Mouse (Mus musculus): ENCODE results near the gene Serpina1e. TPM values are rescaled to one million over a fixed set of nuclear protein-coding genes. Genes with fewer than 3 reads are reported as not detected.

The Serpina1e gene
- 582 and 639 TPM in 2 replicates for polyA plus RNA-seq (2015; fragmentation: Nextera tagmentation; extraction: Ambion mirVana)

DNA sequence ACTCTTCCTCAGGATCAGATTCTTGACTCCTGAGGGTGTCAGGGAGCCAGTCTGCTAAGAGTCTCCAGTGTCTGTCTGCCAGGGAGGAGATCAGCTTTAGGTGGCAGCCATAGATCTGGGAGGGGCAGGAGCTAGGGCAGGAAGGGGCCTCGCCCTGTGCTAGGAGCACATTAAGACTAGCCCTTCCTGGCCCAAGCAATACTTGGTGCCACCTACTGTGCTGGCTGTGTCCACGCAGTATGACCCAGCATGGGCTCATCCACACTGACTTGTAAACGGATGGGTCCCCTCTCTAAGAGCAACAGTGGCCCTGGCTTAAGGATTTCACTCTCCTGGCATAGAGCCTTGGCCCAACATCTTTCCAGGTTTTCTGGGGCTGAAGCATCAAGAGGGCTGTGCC lies at the start of gene Serpina1e:
Gene Serpina1e (minus strand): TSS at position 178 of the 400 bp plus-strand sequence.
- no peak within 1 kb of the TSS for H3K27ac ChIP-seq (ENCODE audit: low read length)
- 55% methylated on average over 3 of the region's 3 CpGs for WGBS (ENCODE audit: insufficient replicate concordance)
- no peaks in the 10 kb centered on the region for H3K27me3 ChIP-seq (ENCODE audit: control insufficient read depth, insufficient read depth, low read depth, low read length)
- H3K36me3 ChIP-seq (ENCODE audit: control insufficient read depth, insufficient read depth): no peaks in the 10 kb centered on the region
- no peak within 1 kb of the TSS for H3K4me3 ChIP-seq (ENCODE audit: low read depth, low read length)
- ATAC-seq (ENCODE audit: low read depth): no peak
- H3K9me3 ChIP-seq (replicated peaks; ENCODE audit: control insufficient read depth, low read length): no peaks in the 10 kb centered on the region
- H3K4me1 ChIP-seq (ENCODE audit: control insufficient read depth, low read depth, low read length): no peaks in the 10 kb centered on the region; the same call in 1 of the 2 replicates
- no peak within 1 kb of the TSS for H3K4me2 ChIP-seq (ENCODE audit: low read depth, low read length)
- no peak within 1 kb of the TSS for H3K9ac ChIP-seq (ENCODE audit: low read depth, low read length)

DNA sequence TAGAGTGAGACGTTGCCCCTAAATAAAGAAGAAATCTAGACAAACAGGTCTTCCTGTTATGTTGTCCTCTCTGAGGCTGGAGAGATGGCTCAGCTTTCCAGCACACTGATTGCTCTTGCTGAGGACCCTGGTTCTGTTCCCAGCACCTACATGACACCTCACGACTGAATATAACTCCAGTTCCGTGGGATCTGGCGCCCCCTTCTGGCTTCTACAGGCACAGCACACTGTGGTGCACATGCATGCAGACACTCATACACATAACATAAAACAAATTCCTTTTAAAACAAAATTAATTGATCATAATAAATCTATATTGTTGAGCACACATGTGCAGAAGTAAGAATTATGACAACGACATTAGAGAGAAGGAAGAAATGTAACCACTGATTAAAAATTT lies 45.9 kb upstream of the Serpina1e start:
- Histone ChIP-seq H3K36me3 (ENCODE audit: control insufficient read depth, insufficient read depth) (no peaks in the 10 kb centered on the region), H3K9ac (ENCODE audit: low read depth, low read length) (no peak overlapping the region), H3K27me3 (ENCODE audit: control insufficient read depth, insufficient read depth, low read depth, low read length) (no peaks in the 10 kb centered on the region), H3K9me3 (replicated peaks; ENCODE audit: control insufficient read depth, low read length) (no peaks in the 10 kb centered on the region), H3K27ac (ENCODE audit: low read length) (no peak overlapping the region), H3K4me2 (ENCODE audit: low read depth, low read length) (no peak overlapping the region), H3K4me1 (ENCODE audit: control insufficient read depth, low read depth, low read length) (peaks cover 4% of the 10 kb centered on the region; the same call in 1 of the 2 replicates), H3K4me3 (ENCODE audit: low read depth, low read length) (no peak overlapping the region)
- no peak for ATAC-seq (ENCODE audit: low read depth)
- 61% methylated on average over 5 of the region's 5 CpGs for WGBS (ENCODE audit: insufficient replicate concordance)

DNA sequence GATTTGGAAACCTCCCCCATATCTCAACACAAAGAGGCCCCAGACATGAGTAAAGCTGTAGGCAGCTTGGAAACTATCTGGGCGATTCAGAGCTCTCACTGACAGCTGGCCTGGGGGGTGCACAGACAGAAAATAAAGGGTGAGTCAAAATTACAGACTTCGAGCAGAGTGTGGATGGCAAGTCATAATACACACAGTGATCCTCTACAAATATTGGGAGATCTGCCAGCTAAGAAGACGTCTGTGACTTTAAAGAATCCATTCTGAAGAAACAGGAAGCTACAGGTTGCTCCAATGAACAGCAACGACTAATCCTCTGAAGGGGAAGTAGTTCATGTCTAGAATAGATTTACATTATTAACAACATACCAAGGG lies 44.5 kb upstream of the Serpina1e start:
- no peaks in the 10 kb centered on the region for H3K27me3 ChIP-seq (ENCODE audit: control insufficient read depth, insufficient read depth, low read depth, low read length)
- H3K4me2 ChIP-seq (ENCODE audit: low read depth, low read length): no peak overlapping the region
- no peak overlapping the region for H3K9ac ChIP-seq (ENCODE audit: low read depth, low read length)
- ATAC-seq (ENCODE audit: low read depth): no peak
- H3K27ac ChIP-seq (ENCODE audit: low read length): no peak overlapping the region
- no peaks in the 10 kb centered on the region for H3K9me3 ChIP-seq (replicated peaks; ENCODE audit: control insufficient read depth, low read length)
- H3K4me1 ChIP-seq (ENCODE audit: control insufficient read depth, low read depth, low read length): peaks cover 4% of the 10 kb centered on the region; the same call in 1 of the 2 replicates
- H3K4me3 ChIP-seq (ENCODE audit: low read depth, low read length): no peak overlapping the region
- 32% methylated on average over 4 of the region's 4 CpGs for WGBS (ENCODE audit: insufficient replicate concordance)
- no peaks in the 10 kb centered on the region for H3K36me3 ChIP-seq (ENCODE audit: control insufficient read depth, insufficient read depth)

GRCm38 (mm10) chr12:104002569-104003237 lies 43.9 kb upstream of the Serpina1e start:
- 49% methylated on average over 10 of the region's 10 CpGs for WGBS (ENCODE audit: insufficient replicate concordance)
- Histone ChIP-seq H3K4me1 (ENCODE audit: control insufficient read depth, low read depth, low read length) (peaks cover 4% of the 10 kb centered on the region; the same call in 1 of the 2 replicates), H3K4me3 (ENCODE audit: low read depth, low read length) (no peak overlapping the region), H3K4me2 (ENCODE audit: low read depth, low read length) (no peak overlapping the region), H3K27ac (ENCODE audit: low read length) (no peak overlapping the region), H3K9me3 (replicated peaks; ENCODE audit: control insufficient read depth, low read length) (no peaks in the 10 kb centered on the region), H3K27me3 (ENCODE audit: control insufficient read depth, insufficient read depth, low read depth, low read length) (no peaks in the 10 kb centered on the region), H3K36me3 (ENCODE audit: control insufficient read depth, insufficient read depth) (no peaks in the 10 kb centered on the region), H3K9ac (ENCODE audit: low read depth, low read length) (no peak overlapping the region)
- ATAC-seq (ENCODE audit: low read depth): 0 out of 2 replicates have a peak, but pooled peaks have one; percentile 16

DNA sequence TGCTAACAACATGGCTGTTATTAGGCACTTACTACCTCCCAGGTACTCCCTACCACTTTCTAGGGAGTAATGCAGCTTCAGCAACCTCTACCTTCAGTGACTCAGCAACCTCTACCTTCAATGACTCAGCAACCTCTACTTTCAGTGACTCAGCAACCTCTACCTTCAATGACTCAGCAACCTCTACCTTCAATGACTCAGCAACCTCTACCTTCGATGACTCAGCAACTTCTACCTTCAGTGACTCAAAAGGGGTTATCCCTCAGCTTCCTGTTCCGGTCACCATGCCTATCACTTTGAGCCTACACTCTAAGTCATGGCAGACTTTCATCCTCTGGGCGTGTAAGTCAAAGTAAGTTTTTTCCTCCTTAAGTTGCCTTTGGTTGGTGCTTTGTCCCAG lies 41.8 kb upstream of the Serpina1e start:
- WGBS (ENCODE audit: insufficient replicate concordance): 59% methylated on average over 3 of the region's 3 CpGs

DNA sequence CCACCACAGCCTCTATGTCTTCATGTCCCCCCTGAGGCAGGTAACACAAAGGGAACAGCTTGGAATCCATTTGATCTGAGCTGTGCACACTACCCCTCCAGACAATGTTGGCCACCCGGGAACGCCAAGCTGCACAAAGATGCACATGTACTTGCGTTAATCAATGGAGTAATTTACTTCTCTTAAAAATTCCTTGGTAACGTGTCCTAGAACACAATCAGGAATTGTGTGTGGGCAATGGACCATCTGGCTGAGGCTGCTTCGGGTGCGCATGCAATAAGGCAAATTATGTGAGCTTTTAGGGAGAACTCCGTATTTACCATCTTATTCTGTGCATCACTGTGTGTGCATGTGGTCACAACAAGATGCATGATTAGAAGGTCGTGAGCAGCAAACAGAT lies 40.8 kb upstream of the Serpina1e start:
- no peak for ATAC-seq (ENCODE audit: low read depth)
- no peak overlapping the region for H3K4me3 ChIP-seq (ENCODE audit: low read depth, low read length)
- H3K36me3 ChIP-seq (ENCODE audit: control insufficient read depth, insufficient read depth): no peaks in the 10 kb centered on the region
- peaks cover 4% of the 10 kb centered on the region; the same call in 1 of the 2 replicates for H3K4me1 ChIP-seq (ENCODE audit: control insufficient read depth, low read depth, low read length)
- no peak overlapping the region for H3K9ac ChIP-seq (ENCODE audit: low read depth, low read length)
- 70% methylated on average over 8 of the region's 8 CpGs for WGBS (ENCODE audit: insufficient replicate concordance)
- H3K4me2 ChIP-seq (ENCODE audit: low read depth, low read length): no peak overlapping the region
- H3K27me3 ChIP-seq (ENCODE audit: control insufficient read depth, insufficient read depth, low read depth, low read length): no peaks in the 10 kb centered on the region
- H3K9me3 ChIP-seq (replicated peaks; ENCODE audit: control insufficient read depth, low read length): no peaks in the 10 kb centered on the region
- no peak overlapping the region for H3K27ac ChIP-seq (ENCODE audit: low read length)

More for the DNA sequence above, 41.8 kb upstream of the Serpina1e start:
- Histone ChIP-seq H3K9me3 (replicated peaks; ENCODE audit: control insufficient read depth, low read length) (no peaks in the 10 kb centered on the region), H3K27me3 (ENCODE audit: control insufficient read depth, insufficient read depth, low read depth, low read length) (no peaks in the 10 kb centered on the region), H3K4me1 (ENCODE audit: control insufficient read depth, low read depth, low read length) (peaks cover 4% of the 10 kb centered on the region; the same call in 1 of the 2 replicates), H3K27ac (ENCODE audit: low read length) (no peak overlapping the region), H3K4me3 (ENCODE audit: low read depth, low read length) (no peak overlapping the region), H3K4me2 (ENCODE audit: low read depth, low read length) (no peak overlapping the region), H3K9ac (ENCODE audit: low read depth, low read length) (no peak overlapping the region), H3K36me3 (ENCODE audit: control insufficient read depth, insufficient read depth) (no peaks in the 10 kb centered on the region)
- ATAC-seq (ENCODE audit: low read depth): no peak

DNA sequence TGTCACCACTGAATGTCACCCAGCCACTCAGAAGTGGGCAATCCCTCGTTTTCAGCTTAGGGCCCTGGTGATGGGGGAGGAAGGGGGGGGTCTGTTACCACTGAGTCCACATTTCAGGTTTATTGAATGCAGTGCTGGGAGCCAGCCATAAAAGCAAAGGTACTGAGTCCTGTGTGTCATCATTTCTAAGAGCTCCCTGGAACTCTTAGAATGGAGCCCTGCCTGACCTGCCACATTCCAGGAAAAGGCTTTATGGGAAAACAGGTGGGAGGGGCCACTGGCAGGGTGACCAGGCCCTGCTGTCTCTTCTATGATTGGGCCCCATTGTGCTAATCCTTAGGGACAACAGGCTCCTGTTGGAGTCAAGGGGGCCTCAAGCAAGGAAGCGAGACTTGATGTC lies 37.7 kb upstream of the Serpina1e start:
- no peak for ATAC-seq (ENCODE audit: low read depth)
- Histone ChIP-seq H3K4me2 (ENCODE audit: low read depth, low read length) (no peak overlapping the region), H3K9me3 (replicated peaks; ENCODE audit: control insufficient read depth, low read length) (no peaks in the 10 kb centered on the region), H3K27me3 (ENCODE audit: control insufficient read depth, insufficient read depth, low read depth, low read length) (no peaks in the 10 kb centered on the region), H3K36me3 (ENCODE audit: control insufficient read depth, insufficient read depth) (no peaks in the 10 kb centered on the region), H3K27ac (ENCODE audit: low read length) (no peak overlapping the region), H3K4me3 (ENCODE audit: low read depth, low read length) (no peak overlapping the region), H3K9ac (ENCODE audit: low read depth, low read length) (no peak overlapping the region), H3K4me1 (ENCODE audit: control insufficient read depth, low read depth, low read length) (no peaks in the 10 kb centered on the region)
- 49% methylated on average over 2 of the region's 2 CpGs for WGBS (ENCODE audit: insufficient replicate concordance)

GRCm38 (mm10) chr12:103995292-103996072 lies 36.7 kb upstream of the Serpina1e start:
- WGBS (ENCODE audit: insufficient replicate concordance): 28% methylated on average over 5 of the region's 5 CpGs
- no peak overlapping the region for H3K4me3 ChIP-seq (ENCODE audit: low read depth, low read length)
- H3K4me2 ChIP-seq (ENCODE audit: low read depth, low read length): no peak overlapping the region
- no peaks in the 10 kb centered on the region for H3K9me3 ChIP-seq (replicated peaks; ENCODE audit: control insufficient read depth, low read length)
- no peaks in the 10 kb centered on the region for H3K36me3 ChIP-seq (ENCODE audit: control insufficient read depth, insufficient read depth)
- no peak for ATAC-seq (ENCODE audit: low read depth)
- no peaks in the 10 kb centered on the region for H3K27me3 ChIP-seq (ENCODE audit: control insufficient read depth, insufficient read depth, low read depth, low read length)
- H3K4me1 ChIP-seq (ENCODE audit: control insufficient read depth, low read depth, low read length): no peaks in the 10 kb centered on the region
- H3K9ac ChIP-seq (ENCODE audit: low read depth, low read length): no peak overlapping the region
- H3K27ac ChIP-seq (ENCODE audit: low read length): no peak overlapping the region

- H3K9me3 ChIP-seq (replicated peaks; ENCODE audit: control insufficient read depth, low read length): no peaks in the 10 kb centered on the region
- no peaks in the 10 kb centered on the region for H3K27me3 ChIP-seq (ENCODE audit: control insufficient read depth, insufficient read depth, low read depth, low read length)
- no peak overlapping the region for H3K9ac ChIP-seq (ENCODE audit: low read depth, low read length)
- H3K4me2 ChIP-seq (ENCODE audit: low read depth, low read length): no peak overlapping the region
- H3K36me3 ChIP-seq (ENCODE audit: control insufficient read depth, insufficient read depth): no peaks in the 10 kb centered on the region
- H3K27ac ChIP-seq (ENCODE audit: low read length): no peak overlapping the region
- no peak for ATAC-seq (ENCODE audit: low read depth)
- H3K4me3 ChIP-seq (ENCODE audit: low read depth, low read length): no peak overlapping the region
- peaks cover 4% of the 10 kb centered on the region; the same call in 1 of the 2 replicates for H3K4me1 ChIP-seq (ENCODE audit: control insufficient read depth, low read depth, low read length)
- 45% methylated on average over 7 of the region's 7 CpGs for WGBS (ENCODE audit: insufficient replicate concordance)
Observed at GRCm38 (mm10) chr12:103992945-103993344, 34.2 kb upstream of the Serpina1e start.

Data from liver, embryonic 16.5 days (tissue).